Mouse (Mus musculus) E14TG2a.4 (cell line): ENCODE measurements at regions not wholly inside any gene's neighbourhood (a gene's known extent, or its start where the extent isn't known, plus 50 kb on each side); places are given as distances from the start of the nearest gene placed in this dataset.

Source experiments
- CTCF ChIP-seq: conservative IDR thresholded peaks from 2 replicates; pipeline ENCODE4 v1.5.1; 2014; ENCODE audit warnings: low read length
- NANOG ChIP-seq: IDR thresholded peaks from 2 replicates; pipeline ENCODE4 v1.6.1; 2014; ENCODE audit warnings: borderline replicate concordance, low read length, mixed read lengths

- no peak for TF ChIP-seq CTCF
- TF ChIP-seq NANOG: no peak
Measured at GRCm38 (mm10) chr6:50859162-50859561, 204.9 kb upstream of the Npvf start.
